Mouse (Mus musculus): ENCODE data around the gene Tarbp2. TPM values are rescaled to one million over a fixed set of nuclear protein-coding genes. Genes with fewer than 3 reads are reported as not detected.

Gene Tarbp2
- 97.9 and 105 TPM in 2 replicates for polyA plus RNA-seq (2016; fragmentation: Nextera tagmentation; extraction: Ambion mirVana)

DNA sequence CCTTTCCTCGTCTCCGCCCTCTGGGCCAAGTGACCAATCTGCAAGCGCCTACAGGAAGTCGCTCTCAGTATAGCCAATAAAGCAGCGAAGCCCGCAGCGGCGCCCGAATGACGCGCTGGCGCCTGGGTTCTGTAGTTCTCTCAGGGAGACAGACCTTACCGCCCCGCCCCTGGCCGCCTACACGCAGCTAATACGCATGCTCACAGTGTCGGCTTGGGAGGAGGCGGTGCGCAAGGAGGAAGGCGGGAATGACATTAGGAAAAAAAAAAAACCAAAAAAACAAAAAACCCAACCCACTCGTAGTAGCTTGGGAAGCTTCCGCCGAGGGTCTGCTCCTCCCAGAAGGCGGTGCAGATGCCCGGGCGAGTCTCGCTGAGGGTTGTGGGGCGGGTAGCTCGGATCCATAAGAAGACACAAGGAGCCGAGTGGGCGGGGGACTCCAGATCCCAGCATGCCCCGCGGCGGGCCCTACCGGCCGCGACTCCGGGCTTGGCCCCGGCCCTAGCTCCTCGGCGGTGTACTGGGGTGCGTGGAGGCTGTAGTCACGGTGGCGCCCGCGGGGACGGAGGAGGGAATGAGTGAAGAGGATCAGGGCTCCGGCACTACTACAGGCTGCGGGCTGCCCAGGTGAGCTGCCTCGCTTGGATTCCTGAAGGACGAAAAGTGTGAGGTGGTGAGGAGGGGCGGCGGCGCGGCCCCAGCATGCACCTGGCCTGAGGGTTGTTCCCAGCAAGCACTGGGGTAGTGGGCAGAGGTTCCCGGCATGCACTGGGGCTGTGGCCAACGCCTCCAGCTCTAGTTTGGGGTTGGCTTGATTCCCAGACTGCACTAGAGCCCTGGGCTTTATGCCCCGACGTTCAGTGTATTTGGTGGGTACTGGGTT lies at the start of gene Tarbp2:
Gene Tarbp2 (plus strand): TSS at position 217 of the 883 bp plus-strand sequence.
- Histone ChIP-seq H3K4me2 (replicated peaks) (peak within 1 kb of the TSS; percentile 85), H3K9ac (peak within 1 kb of the TSS; percentile 76), H3K4me3 (peak within 1 kb of the TSS; percentile 66), H3K36me3 (peaks cover 21% of the 10 kb centered on the region), H3K27ac (peak within 1 kb of the TSS; percentile 95), H3K27me3 (replicated peaks) (no peaks in the 10 kb centered on the region), H3K9me3 (no peaks in the 10 kb centered on the region), H3K4me1 (peaks cover 31% of the 10 kb centered on the region)
- under 1% methylated on average over 60 of the region's 60 CpGs for WGBS
- peak; percentile 89 for ATAC-seq (ENCODE audit: low FRiP score, low read depth)

DNA sequence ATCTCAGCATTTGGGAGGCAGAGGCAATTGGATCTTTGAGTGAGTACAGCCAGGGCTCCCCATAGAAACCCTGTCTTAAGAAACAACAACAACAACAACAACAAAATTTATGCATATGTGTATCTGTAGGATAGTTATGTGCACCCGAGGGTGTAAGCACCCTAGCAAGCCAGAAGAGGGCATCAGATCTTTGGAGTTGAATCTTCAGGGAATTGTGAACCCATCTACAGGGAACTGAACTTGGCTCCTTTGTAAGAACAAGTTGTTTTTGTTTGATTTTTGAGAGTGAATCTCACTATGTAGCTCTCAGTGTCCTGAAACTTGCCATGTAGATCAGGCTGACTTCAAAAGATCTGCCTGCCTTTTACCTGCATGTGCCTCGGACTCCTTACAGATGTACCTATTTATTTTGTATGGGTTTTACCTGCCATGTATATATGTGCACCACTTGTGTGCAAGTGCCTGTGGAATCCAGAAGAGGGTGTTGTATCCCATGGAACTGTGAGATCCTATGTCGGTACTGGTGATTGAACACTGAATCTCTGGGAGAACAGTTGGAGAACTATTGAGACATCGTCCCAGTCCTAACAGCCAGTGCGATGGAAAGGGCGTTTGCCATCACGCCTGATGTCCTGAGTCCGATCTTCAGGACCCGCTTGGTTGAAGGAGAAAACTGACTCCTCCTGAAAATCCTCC lies 49.2 kb upstream of the Tarbp2 start:
- peaks cover 8% of the 10 kb centered on the region; the same call in 1 of the 2 replicates for H3K4me1 ChIP-seq
- no peaks in the 10 kb centered on the region for H3K27me3 ChIP-seq (replicated peaks)
- no peak overlapping the region for H3K4me3 ChIP-seq
- no peaks in the 10 kb centered on the region for H3K9me3 ChIP-seq
- no peak overlapping the region for H3K4me2 ChIP-seq (replicated peaks)
- WGBS, result 97% methylated on average over 9 of the region's 9 CpGs
- no peak overlapping the region for H3K9ac ChIP-seq
- no peak overlapping the region for H3K27ac ChIP-seq
- no peak for ATAC-seq (ENCODE audit: low FRiP score, low read depth)
- H3K36me3 ChIP-seq, result no peaks in the 10 kb centered on the region

DNA sequence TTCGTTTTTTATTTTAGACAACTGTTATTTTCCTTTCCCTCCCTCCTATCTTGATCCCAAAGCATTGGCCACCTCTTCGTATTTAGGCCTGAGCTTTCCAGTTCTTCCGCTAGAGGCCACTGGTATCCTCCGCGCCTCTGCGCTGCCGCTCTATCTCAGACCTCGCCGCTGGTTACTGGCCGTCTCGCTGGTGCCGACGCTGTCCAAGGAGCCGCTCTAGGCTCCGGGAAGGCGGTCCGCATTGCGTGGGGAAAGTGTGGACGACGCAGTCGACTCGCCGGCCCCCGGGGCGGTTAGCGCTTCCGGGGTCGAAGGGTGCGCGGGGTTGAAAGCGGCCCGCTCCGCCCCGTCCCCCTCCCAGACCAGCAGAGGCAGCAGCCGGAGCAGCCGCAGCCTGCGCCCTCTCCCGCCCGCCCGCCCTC lies 47.8 kb upstream of the Tarbp2 start, which contains the start of gene Pcbp2:
Gene Pcbp2 (plus strand): TSS at position 357 of the 422 bp plus-strand sequence.
- Histone ChIP-seq H3K9ac (peak within 1 kb of the TSS; percentile 92), H3K4me3 (peak within 1 kb of the TSS; percentile 76), H3K27ac (peak within 1 kb of the TSS; percentile 95), H3K9me3 (no peaks in the 10 kb centered on the region), H3K4me2 (replicated peaks) (peak within 1 kb of the TSS; percentile 73), H3K4me1 (peaks cover 8% of the 10 kb centered on the region; the same call in 1 of the 2 replicates), H3K27me3 (replicated peaks) (no peaks in the 10 kb centered on the region), H3K36me3 (peaks cover 13% of the 10 kb centered on the region)
- under 1% methylated on average over 36 of the region's 40 CpGs for WGBS
- ATAC-seq (ENCODE audit: low FRiP score, low read depth), result peak; percentile 99

DNA sequence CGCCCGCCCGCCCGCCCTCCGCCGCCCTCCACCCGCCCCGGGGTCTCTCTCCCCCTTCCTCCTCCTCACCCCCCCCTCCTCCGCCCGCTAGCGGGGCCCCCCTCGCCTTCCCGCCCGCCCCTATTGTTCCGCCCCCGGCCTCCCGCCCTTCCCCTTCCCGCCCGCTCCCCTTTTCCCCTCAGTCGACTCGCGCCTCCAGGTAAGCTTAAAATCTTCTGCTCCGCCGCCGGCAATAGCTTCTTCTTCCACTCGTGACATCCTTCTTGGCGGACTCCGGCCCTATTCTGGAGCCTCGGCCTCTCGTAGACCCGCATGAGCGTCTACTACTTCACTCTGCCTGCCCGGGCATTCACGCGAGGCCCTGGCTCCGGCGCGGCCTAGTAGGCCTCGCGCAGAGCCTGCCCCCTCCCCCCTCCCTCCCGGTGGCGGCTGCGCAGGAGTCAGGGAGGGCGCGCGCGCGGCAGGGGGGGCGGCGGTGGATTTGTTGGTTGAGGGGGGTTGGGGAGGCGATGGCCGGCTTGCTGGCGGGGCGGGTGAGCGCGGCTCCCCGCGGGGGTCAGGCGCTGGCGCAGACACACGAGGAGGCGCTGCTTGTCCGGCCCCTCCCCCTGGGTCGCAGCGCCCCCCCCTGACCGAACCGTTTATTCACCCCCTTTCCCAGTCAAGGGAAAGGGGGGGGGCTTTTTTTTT lies 47.2 kb upstream of the Tarbp2 start:
- Histone ChIP-seq H3K4me3 (peak overlapping the region; percentile 76), H3K4me2 (replicated peaks) (peak overlapping the region; percentile 73), H3K36me3 (peaks cover 19% of the 10 kb centered on the region), H3K9ac (peak overlapping the region; percentile 92), H3K27ac (peak overlapping the region; percentile 95), H3K4me1 (peaks cover 8% of the 10 kb centered on the region; the same call in 1 of the 2 replicates), H3K27me3 (replicated peaks) (no peaks in the 10 kb centered on the region), H3K9me3 (no peaks in the 10 kb centered on the region)
- peak; percentile 79 for ATAC-seq (ENCODE audit: low FRiP score, low read depth)
- 0% methylated on average over 48 of the region's 67 CpGs for WGBS

DNA sequence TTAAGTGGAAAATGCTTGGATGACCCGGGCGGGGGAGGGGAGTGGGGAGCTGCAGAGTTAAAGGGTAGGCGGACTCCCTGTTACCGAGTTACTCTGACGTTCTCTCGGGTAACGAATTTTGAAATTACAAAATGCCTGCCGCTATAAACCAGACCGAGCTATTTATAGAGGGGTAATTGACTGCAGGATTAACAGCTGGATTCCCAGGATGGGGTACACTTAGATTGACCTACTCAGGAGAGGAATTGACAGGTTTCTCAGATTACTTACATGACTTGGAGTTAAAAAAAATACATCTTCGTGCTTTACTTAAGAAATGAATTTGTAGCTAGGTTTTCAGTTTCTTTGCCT lies 46.7 kb upstream of the Tarbp2 start:
- ATAC-seq (ENCODE audit: low FRiP score, low read depth), result no peak

DNA sequence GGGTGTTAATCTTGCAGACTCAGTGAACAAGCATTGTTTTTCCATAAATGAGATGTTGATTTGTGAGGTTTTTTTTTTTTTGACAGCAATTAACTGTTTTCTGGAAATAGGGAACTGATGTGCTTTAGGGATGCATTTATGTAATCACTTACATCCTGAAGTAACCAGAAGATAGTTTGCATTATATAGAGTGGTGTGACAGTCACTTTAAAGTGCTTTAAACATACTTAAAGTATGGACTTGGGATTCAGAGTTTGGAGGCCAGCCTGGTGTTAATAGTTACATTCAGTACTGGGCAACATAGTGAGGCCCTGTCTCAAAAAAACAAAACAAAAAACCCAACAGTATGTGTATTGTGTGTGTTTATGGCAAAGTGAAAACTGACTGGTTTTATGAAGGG lies 46.3 kb upstream of the Tarbp2 start:
- H3K36me3 ChIP-seq, result peaks cover 29% of the 10 kb centered on the region
- ATAC-seq (ENCODE audit: low FRiP score, low read depth), result no peak

More for the DNA sequence above, 46.7 kb upstream of the Tarbp2 start:
- no peak overlapping the region; the same call in 1 of the 2 replicates for H3K27ac ChIP-seq
- H3K9me3 ChIP-seq, result no peaks in the 10 kb centered on the region
- peaks cover 24% of the 10 kb centered on the region for H3K36me3 ChIP-seq
- peak overlapping the region; percentile 73 for H3K4me2 ChIP-seq (replicated peaks)
- H3K27me3 ChIP-seq (replicated peaks), result no peaks in the 10 kb centered on the region
- WGBS, result under 1% methylated on average over 10 of the region's 10 CpGs
- peak overlapping the region; percentile 92 for H3K9ac ChIP-seq
- H3K4me3 ChIP-seq, result peak overlapping the region; percentile 76
- H3K4me1 ChIP-seq, result peaks cover 8% of the 10 kb centered on the region; the same call in 1 of the 2 replicates

DNA sequence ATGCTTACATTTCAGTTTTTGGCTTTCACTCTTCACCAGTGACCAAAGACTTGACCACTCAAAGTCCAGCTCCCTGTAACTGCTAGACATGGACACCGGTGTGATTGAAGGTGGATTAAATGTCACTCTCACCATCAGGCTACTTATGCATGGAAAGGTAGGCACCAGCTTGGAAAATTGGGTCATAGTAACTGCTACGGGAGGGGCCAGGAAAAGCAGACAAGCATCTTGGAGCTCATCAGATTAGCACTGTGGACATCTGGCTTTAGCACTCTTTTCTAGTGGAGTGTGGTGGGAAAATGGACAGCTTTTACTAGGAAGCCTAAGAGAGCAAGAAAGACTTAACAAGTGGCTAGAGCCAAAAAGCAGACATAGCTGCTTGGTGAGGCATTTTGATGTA lies 44.7 kb upstream of the Tarbp2 start:
- 83% methylated on average over 2 of the region's 2 CpGs for WGBS
- Histone ChIP-seq H3K4me3 (no peak overlapping the region), H3K27me3 (replicated peaks) (no peaks in the 10 kb centered on the region), H3K9me3 (no peaks in the 10 kb centered on the region), H3K4me1 (peaks cover 8% of the 10 kb centered on the region; the same call in 1 of the 2 replicates), H3K27ac (no peak overlapping the region), H3K4me2 (replicated peaks) (0 out of 2 replicates have a peak overlapping the region, but pooled peaks have one; percentile 73), H3K9ac (no peak overlapping the region), H3K36me3 (peaks cover 41% of the 10 kb centered on the region)
- no peak for ATAC-seq (ENCODE audit: low FRiP score, low read depth)

More for the DNA sequence above, 46.3 kb upstream of the Tarbp2 start:
- H3K4me2 ChIP-seq (replicated peaks), result peak overlapping the region; percentile 73
- H3K9me3 ChIP-seq, result no peaks in the 10 kb centered on the region
- H3K27ac ChIP-seq, result no peak overlapping the region
- no peaks in the 10 kb centered on the region for H3K27me3 ChIP-seq (replicated peaks)
- H3K4me1 ChIP-seq, result peaks cover 8% of the 10 kb centered on the region; the same call in 1 of the 2 replicates
- peak overlapping the region; percentile 92 for H3K9ac ChIP-seq
- H3K4me3 ChIP-seq, result peak overlapping the region; percentile 76

DNA sequence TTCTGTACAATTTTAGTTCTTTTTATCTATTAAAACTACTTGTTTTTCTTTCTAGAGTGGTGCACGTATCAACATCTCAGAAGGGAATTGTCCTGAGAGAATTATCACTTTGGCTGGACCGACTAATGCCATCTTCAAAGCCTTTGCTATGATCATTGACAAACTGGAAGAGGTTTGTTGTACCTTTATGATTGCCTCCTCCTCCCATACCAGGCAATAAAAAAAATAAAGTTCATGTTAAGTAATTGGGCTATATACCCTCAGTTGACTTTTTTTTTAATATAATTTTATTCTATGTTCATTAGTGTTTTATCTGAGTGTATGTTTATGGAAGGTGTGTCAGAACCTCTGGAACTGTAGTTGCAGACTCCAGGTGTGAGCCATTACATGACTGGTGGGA lies 43.5 kb upstream of the Tarbp2 start:
- H3K9me3 ChIP-seq, result no peaks in the 10 kb centered on the region
- H3K27me3 ChIP-seq (replicated peaks), result no peaks in the 10 kb centered on the region
- H3K4me1 ChIP-seq, result peaks cover 8% of the 10 kb centered on the region; the same call in 1 of the 2 replicates
- H3K36me3 ChIP-seq, result peaks cover 52% of the 10 kb centered on the region
- no peak overlapping the region for H3K4me2 ChIP-seq (replicated peaks)
- no peak overlapping the region for H3K4me3 ChIP-seq
- H3K27ac ChIP-seq, result no peak overlapping the region
- no peak overlapping the region for H3K9ac ChIP-seq
- WGBS, result 93% methylated on average over 2 of the region's 2 CpGs
- ATAC-seq (ENCODE audit: low FRiP score, low read depth), result no peak

DNA sequence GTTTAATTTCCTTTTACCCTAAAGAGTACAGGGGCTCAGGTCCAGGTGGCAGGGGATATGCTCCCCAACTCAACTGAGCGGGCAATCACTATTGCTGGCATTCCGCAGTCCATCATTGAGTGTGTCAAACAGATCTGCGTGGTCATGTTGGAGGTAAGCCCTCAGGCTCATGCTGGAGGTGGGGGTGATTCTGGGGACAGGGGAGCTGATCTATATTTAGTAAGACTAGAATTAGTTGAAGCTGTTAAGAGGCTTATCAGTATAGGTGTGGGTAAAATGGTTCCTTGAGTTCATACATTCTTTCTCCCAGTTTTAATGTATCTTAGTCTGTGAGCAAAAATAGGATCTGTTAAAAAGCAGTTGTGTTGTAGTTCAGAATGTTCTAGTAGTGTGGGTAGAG lies 34.9 kb upstream of the Tarbp2 start:
- Histone ChIP-seq H3K4me1 (no peaks in the 10 kb centered on the region), H3K36me3 (peaks cover 82% of the 10 kb centered on the region), H3K27me3 (replicated peaks) (no peaks in the 10 kb centered on the region), H3K9me3 (no peaks in the 10 kb centered on the region), H3K4me3 (no peak overlapping the region), H3K4me2 (replicated peaks) (no peak overlapping the region), H3K27ac (no peak overlapping the region), H3K9ac (no peak overlapping the region)
- ATAC-seq (ENCODE audit: low FRiP score, low read depth), result no peak
- 92% methylated on average over 3 of the region's 3 CpGs for WGBS

DNA sequence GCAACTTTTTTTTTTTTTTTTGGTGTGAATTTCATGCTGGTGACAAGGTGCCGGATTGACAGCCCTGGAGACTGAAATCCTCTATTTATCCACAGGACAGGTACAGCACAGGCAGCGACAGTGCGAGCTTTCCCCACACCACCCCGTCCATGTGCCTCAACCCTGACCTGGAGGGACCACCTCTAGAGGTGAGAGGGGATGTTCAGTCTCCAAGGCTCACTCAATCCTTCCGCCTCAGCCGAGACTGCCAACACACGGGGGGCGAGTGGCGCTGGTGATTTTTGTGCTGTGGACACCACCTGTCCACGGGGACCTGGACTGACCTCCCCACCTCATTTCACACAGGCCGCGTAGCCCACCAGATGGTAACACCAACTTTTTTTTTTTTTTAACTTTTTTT lies 32.1 kb upstream of the Tarbp2 start:
- 93% methylated on average over 12 of the region's 12 CpGs for WGBS
- Histone ChIP-seq H3K4me3 (no peak overlapping the region), H3K9ac (no peak overlapping the region), H3K4me1 (no peaks in the 10 kb centered on the region), H3K27ac (no peak overlapping the region), H3K4me2 (replicated peaks) (no peak overlapping the region), H3K9me3 (no peaks in the 10 kb centered on the region), H3K27me3 (replicated peaks) (no peaks in the 10 kb centered on the region), H3K36me3 (peaks cover 87% of the 10 kb centered on the region)
- no peak for ATAC-seq (ENCODE audit: low FRiP score, low read depth)

DNA sequence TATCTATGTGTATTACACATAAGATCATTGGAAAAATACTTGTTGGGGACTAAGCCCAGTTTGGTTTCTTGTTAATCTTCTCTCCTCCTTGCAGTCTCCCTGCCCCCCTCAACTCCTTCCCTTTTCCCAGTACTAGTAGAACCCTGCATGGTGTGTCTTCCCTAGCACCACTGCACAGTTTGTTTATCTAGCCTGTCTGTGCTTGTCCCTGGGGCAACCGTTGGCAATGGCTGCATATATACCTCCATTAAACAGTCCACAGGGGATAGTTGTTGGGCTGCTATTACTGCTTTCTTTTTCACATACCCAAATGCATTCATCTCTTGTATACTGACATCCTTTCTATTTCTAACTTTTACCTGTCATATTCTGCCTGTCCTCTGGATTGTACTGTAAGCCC lies 30.3 kb upstream of the Tarbp2 start:
- peaks cover 85% of the 10 kb centered on the region for H3K36me3 ChIP-seq
- no peak for ATAC-seq (ENCODE audit: low FRiP score, low read depth)
- H3K4me3 ChIP-seq, result no peak overlapping the region
- no peaks in the 10 kb centered on the region for H3K27me3 ChIP-seq (replicated peaks)
- no peaks in the 10 kb centered on the region for H3K9me3 ChIP-seq
- no peak overlapping the region for H3K4me2 ChIP-seq (replicated peaks)
- no peak overlapping the region for H3K27ac ChIP-seq
- 81% methylated on average over 1 of the region's 1 CpGs for WGBS
- no peak overlapping the region for H3K9ac ChIP-seq
- H3K4me1 ChIP-seq, result no peaks in the 10 kb centered on the region

DNA sequence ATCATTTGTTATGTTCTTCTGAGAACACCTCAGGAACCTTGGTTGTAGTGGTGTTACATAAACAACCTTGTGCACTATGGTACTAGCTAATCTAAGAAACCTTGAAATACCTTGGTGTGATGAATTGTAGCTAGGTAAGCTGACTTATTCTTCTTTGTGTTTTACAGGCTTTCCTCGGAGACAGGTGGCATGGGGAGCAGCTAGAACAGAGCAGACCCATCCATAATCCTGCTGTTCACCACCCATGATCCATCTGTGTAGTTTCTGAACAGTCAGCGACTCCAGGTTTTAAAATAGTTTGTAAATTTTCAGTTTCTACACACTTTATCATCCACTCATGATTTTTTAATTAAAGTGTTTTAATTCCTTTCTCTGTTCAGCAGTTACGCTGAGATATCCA lies 19.7 kb upstream of the Tarbp2 start:
- H3K9ac ChIP-seq, result no peak overlapping the region
- no peak overlapping the region for H3K4me3 ChIP-seq
- no peak for ATAC-seq (ENCODE audit: low FRiP score, low read depth)
- H3K9me3 ChIP-seq, result no peaks in the 10 kb centered on the region
- peaks cover 85% of the 10 kb centered on the region for H3K36me3 ChIP-seq
- WGBS, result 93% methylated on average over 3 of the region's 3 CpGs
- no peak overlapping the region for H3K4me2 ChIP-seq (replicated peaks)
- H3K27ac ChIP-seq, result no peak overlapping the region
- H3K4me1 ChIP-seq, result no peaks in the 10 kb centered on the region
- H3K27me3 ChIP-seq (replicated peaks), result no peaks in the 10 kb centered on the region

All from neural tube, embryonic 12.5 days (tissue).